Mouse (Mus musculus) cortical plate, adult 2 months (tissue): ENCODE results near the gene Arhgap19. TPM values are rescaled to one million over a fixed set of nuclear protein-coding genes. Genes with fewer than 3 reads are reported as not detected.

Experiments used
- H3K27ac ChIP-seq: fragments of 200-500 bp; 2 replicates; pipeline ENCODE4 v1.5.1; 2012; ENCODE audit warnings: low read length, control low read depth, inconsistent platforms; ENCODE audit not compliant: insufficient read depth
- H3K4me1 ChIP-seq: fragments of 200-500 bp; 2 replicates; pipeline ENCODE4 v1.6.1; 2011; ENCODE audit warnings: low read length; ENCODE audit not compliant: control insufficient read depth, insufficient read depth
- H3K4me3 ChIP-seq: fragments of 200-500 bp; 2 replicates; pipeline ENCODE4 v1.5.1; 2011; ENCODE audit warnings: mild to moderate bottlenecking, low read length, control low read depth; ENCODE audit not compliant: insufficient read depth
- CTCF ChIP-seq: fragments of 200-500 bp; IDR thresholded peaks from 2 replicates; pipeline ENCODE4 v1.5.1; 2011; ENCODE audit warnings: mild to moderate bottlenecking, control low read depth, low read length; ENCODE audit not compliant: insufficient read depth; ENCODE audit errors: extremely low read depth
- POLR2A ChIP-seq: fragments of 200-500 bp; IDR thresholded peaks from 2 replicates; pipeline ENCODE4 v1.6.1; 2011; ENCODE audit warnings: mild to moderate bottlenecking, low read length, control low read depth; ENCODE audit not compliant: insufficient read depth; ENCODE audit errors: extremely low read depth
- polyA plus RNA-seq: library from polyadenylated mRNA; depleted of rRNA; stranded (reverse); fragments of >200 nt; gene quantifications from 2 replicates; pipeline ENCODE4 v1.2.3, GENCODE M21; 2012

Arhgap19 gene
- polyA plus RNA-seq, 1 experiment = 3.0 TPM

DNA sequence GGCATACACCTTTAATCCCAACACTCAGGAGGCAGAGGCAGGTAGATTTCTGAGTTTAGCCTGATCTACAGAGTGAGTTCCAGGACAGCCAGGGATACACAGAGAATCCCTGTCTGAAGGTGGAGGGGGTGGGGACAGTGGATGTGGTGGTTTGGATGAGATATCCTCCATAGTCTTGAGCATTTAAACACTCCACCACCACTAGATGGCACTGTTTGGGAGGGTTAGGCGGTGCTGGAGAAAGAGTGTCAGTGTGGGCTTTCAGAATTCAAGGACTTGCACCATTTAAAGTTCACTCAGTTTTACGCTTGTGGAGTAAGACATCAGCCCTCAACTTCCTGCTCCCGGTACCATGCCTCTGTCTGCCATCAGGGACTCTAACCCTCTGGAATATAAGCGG, 4.0 kb upstream of the Arhgap19 start:
- H3K27ac ChIP-seq = no peak overlapping the region
- no peak for TF ChIP-seq CTCF
- TF ChIP-seq POLR2A = no peak
- H3K4me1 ChIP-seq = no peaks in the 10 kb centered on the region
- H3K4me3 ChIP-seq = no peak overlapping the region

DNA sequence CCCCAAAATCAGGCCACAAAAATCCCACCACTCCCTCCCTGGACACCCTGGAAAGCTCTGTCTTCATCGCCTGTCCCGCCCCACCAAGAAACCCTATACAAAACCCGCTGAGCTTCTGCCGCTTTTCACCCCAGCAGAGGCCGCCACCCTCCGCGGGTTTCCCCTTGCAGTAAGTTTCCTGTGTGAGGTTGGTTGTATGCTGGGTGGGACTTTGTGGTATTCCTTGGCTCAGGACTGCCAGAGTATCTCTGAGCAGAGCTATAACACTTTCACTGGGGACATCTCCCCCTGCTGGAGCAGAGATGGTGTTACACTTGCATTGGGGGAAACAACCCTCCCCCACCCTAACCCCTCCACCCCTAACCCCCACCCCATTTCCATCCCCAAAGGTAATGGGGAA, 1.5 kb upstream of the Arhgap19 start:
- TF ChIP-seq POLR2A (no peak), CTCF (0 out of 2 replicates have a peak, but pooled peaks have one; percentile 14)
- Histone ChIP-seq H3K4me1 (no peaks in the 10 kb centered on the region), H3K4me3 (no peak overlapping the region), H3K27ac (no peak overlapping the region)

- TF ChIP-seq POLR2A (no peak), CTCF (no peak)
- Histone ChIP-seq H3K4me1 (no peaks in the 10 kb centered on the region), H3K4me3 (peak overlapping the region; percentile 62), H3K27ac (no peak overlapping the region)
These were observed 683 bp downstream of the Arhgap19 start for GRCm38 (mm10) chr19:41800986-41801741.

DNA sequence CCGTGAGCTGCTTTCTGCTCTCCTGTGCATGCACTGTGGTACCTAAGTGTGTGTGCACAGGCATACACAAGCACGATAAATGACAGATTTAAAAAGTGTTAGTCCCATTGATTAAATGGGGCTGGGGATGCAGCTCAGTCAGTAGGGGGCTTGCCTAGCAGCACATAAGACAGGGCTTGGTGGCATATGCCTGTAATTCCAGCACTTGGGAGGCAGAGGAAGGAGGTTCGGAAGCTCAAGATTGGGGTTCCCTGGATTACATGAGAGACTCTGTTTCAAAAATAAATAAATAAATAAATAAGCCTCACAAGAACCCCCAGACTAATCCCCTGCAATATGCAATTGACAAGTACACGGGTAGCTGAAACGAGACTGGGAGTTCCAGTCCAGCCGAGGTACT, 1.4 kb downstream of the Arhgap19 start:
- no peaks in the 10 kb centered on the region for H3K4me1 ChIP-seq
- no peak overlapping the region for H3K27ac ChIP-seq
- TF ChIP-seq CTCF = no peak
- TF ChIP-seq POLR2A = no peak
- no peak overlapping the region for H3K4me3 ChIP-seq

- Histone ChIP-seq H3K27ac (no peak overlapping the region), H3K4me3 (no peak overlapping the region), H3K4me1 (no peaks in the 10 kb centered on the region)
- TF ChIP-seq POLR2A (no peak), CTCF (no peak)
These were observed 4.3 kb downstream of the Arhgap19 start for GRCm38 (mm10) chr19:41797536-41797935.

DNA sequence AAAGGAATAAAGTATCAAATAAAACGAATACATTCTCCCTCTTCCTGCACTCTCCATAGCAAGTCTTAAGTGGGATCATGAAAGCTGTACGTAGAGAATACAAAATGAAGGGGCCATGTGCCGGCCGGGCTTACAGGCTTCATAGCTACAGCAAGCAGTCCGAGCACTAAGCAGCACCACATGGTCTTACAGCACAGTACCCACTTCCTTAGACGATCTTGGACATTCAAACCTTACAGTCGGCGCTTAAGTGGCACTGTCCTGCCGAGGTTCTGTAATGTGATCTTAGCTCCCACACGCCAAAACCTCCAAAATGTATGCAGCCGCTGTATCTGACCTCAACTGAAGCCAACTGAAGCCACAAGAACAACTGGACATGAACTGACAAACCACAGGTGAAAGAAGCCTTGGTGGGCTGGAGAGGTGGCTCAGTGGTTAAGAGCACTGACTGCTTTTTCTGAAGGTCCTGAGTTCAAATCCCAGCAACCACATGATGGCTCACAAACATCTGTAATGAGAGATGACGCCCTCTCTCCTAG, 5.0 kb downstream of the Arhgap19 start:
- Histone ChIP-seq H3K27ac (no peak overlapping the region), H3K4me1 (no peaks in the 10 kb centered on the region), H3K4me3 (no peak overlapping the region)
- TF ChIP-seq CTCF (no peak), POLR2A (no peak)

- no peaks in the 10 kb centered on the region for H3K4me1 ChIP-seq
- TF ChIP-seq POLR2A (no peak), CTCF (no peak)
- no peak overlapping the region for H3K4me3 ChIP-seq
- H3K27ac ChIP-seq = no peak overlapping the region
These were observed 5.6 kb downstream of the Arhgap19 start for GRCm38 (mm10) chr19:41796148-41796760.

DNA sequence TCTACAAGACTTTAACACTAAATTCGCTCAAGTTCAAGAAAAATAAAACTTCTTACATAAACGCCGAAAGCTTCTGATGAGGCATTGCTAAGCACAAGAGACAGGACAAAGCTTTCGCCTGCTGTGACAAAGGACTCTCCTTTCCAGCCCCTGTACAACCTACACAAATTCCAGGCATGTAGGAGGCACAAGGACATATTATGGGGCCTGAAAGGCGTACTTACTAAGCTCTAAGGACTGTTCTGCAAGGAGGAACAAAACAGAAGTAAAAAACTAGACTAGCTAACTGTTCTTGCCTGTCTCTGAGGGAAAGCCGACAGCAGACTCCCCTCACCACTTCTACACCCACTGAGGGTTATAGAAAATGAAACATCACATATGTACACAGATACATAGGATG, 6.9 kb downstream of the Arhgap19 start:
- TF ChIP-seq CTCF = no peak
- TF ChIP-seq POLR2A = no peak
- no peak overlapping the region for H3K4me3 ChIP-seq
- no peak overlapping the region for H3K27ac ChIP-seq
- H3K4me1 ChIP-seq = no peaks in the 10 kb centered on the region

DNA sequence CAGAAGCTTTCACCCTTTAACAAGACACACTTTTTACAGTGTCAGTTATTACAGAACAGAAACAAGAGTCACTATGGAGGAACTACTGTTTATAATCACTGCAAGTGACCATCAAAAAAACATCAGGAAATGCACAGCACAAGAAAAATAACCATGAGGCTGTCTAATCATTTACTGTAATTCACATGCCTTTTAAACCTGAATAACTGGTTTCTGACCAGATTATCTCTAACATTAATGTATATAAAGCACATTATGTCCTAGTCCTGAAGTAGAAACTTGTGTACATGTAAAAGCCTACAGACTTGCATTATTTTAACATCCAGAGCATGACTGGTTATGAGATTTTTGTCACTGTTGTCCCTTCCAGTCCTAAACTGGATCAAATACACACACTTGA, 7.8 kb downstream of the Arhgap19 start:
- H3K4me1 ChIP-seq = no peaks in the 10 kb centered on the region
- no peak overlapping the region for H3K4me3 ChIP-seq
- TF ChIP-seq CTCF (no peak), POLR2A (no peak)
- H3K27ac ChIP-seq = no peak overlapping the region

DNA sequence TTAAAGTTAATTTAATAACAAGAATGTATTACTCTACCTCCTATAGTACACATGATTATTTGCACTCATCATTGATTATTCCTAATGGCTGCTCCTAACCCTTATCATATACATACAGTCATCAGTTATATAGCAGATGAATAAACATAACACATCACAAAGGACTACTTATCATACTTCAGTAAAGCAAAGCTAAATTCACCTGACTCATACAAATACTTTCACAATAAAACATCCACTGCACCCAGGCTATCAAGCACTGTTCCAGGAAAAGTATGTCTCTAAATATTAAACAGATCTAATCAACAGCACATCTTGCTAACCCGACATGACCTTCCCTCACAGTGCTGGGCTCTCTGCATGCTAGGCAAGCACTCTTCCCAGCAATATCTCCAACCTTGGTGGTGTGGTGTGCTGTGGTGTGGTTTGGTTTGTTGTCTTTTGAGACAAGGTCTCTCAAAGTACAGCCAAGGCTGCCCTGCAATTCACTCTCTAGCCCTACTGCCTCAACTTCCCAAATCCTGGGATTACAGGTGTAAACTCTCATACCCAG, 8.8 kb downstream of the Arhgap19 start:
- Histone ChIP-seq H3K27ac (no peak overlapping the region), H3K4me3 (no peak overlapping the region), H3K4me1 (no peaks in the 10 kb centered on the region)
- TF ChIP-seq POLR2A (no peak), CTCF (no peak)
